Mouse (Mus musculus) hindbrain, embryonic 14.5 days (tissue): ENCODE results near the gene Ldb1. TPM values are rescaled to one million over a fixed set of nuclear protein-coding genes. Genes with fewer than 3 reads are reported as not detected.

Experiments used
- ATAC-seq: fragments of 200-750 bp; cut with Nextera tagmentation; 2 replicates; pipeline ENCODE4 v1.8.0; 2017; ENCODE audit warnings: moderate number of reproducible peaks, mild to moderate bottlenecking, moderate TSS enrichment, moderate library complexity; ENCODE audit not compliant: low FRiP score
- DNase-seq: peaks from one replicate; pipeline ENCODE4 v3.0.0-alpha.2; 2015; ENCODE audit warnings: low spot score
- H3K27ac ChIP-seq: fragments of 300-500 bp; sonication (generic); 2 replicates; pipeline ENCODE4 v1.5.1; 2014; ENCODE audit warnings: mild to moderate bottlenecking, moderate library complexity
- H3K27me3 ChIP-seq: fragments of 300-500 bp; sonication (generic); 2 replicates; pipeline ENCODE4 v1.6.1; 2014; ENCODE audit warnings: mild to moderate bottlenecking, low read length, mixed read lengths; ENCODE audit not compliant: control insufficient read depth, insufficient read depth
- H3K36me3 ChIP-seq: fragments of 300-500 bp; sonication (generic); replicated peaks from 2 replicates; pipeline ENCODE4 v1.6.1; 2014; ENCODE audit not compliant: control insufficient read depth, insufficient read depth
- H3K4me1 ChIP-seq: fragments of 300-500 bp; sonication (generic); replicated peaks from 2 replicates; pipeline ENCODE4 v1.6.1; 2014; ENCODE audit warnings: antibody characterized with exemption, low read length, mixed read lengths; ENCODE audit not compliant: control insufficient read depth, insufficient read depth
- H3K4me2 ChIP-seq: fragments of 300-500 bp; sonication (generic); replicated peaks from 2 replicates; pipeline ENCODE4 v1.6.1; 2014; ENCODE audit warnings: mild to moderate bottlenecking, moderate library complexity
- H3K4me3 ChIP-seq: fragments of 300-500 bp; sonication (generic); replicated peaks from 2 replicates; pipeline ENCODE4 v1.5.1; 2014; ENCODE audit warnings: mild to moderate bottlenecking, low read length
- H3K9ac ChIP-seq: fragments of 300-500 bp; sonication (generic); 2 replicates; pipeline ENCODE4 v1.6.1; 2014
- H3K9me3 ChIP-seq: fragments of 300-500 bp; sonication (generic); 2 replicates; pipeline ENCODE4 v1.6.1; 2016; ENCODE audit warnings: low read length; ENCODE audit not compliant: control insufficient read depth
- WGBS: fragments of 180-500 bp; shearing (Covaris S2); extraction: QIAGEN DNeasy Blood & Tissue Kit; methylation state at CpG from one replicate; pipeline ENCODE4 v1.1.7; 2014; 5-methylcytosine and 5-hydroxymethylcytosine counted together
- polyA plus RNA-seq: library from polyadenylated mRNA; unstranded; fragments of >200 nt; fragmentation: Nextera tagmentation; extraction: Ambion mirVana; gene quantifications from 2 replicates; pipeline ENCODE4 v1.2.1, GENCODE M21; 2014

The Ldb1 gene
- 92.2 and 95.4 TPM in 2 replicates for polyA plus RNA-seq

- Histone ChIP-seq H3K4me1 (peaks cover 56% of the 10 kb centered on the region), H3K4me3 (peak within 1 kb of the TSS; percentile 96), H3K4me2 (peak within 1 kb of the TSS; percentile 73), H3K27ac (peak within 1 kb of the TSS; percentile 93), H3K9ac (peak within 1 kb of the TSS; percentile 97), H3K27me3 (no peaks in the 10 kb centered on the region), H3K9me3 (no peaks in the 10 kb centered on the region), H3K36me3 (no peaks in the 10 kb centered on the region)
- DNase-seq, result peak; percentile 84
- under 1% methylated on average over 80 of the region's 84 CpGs for WGBS
- ATAC-seq, result peak; percentile 74
Measured at GRCm38 (mm10) chr19:46044993-46045695, at the start of gene Ldb1. Gene Ldb1, minus strand, starts transcription at chr19:46045214.

GRCm38 (mm10) chr19:46094144-46094543 is 49.1 kb upstream of the Ldb1 start:
- 95% methylated on average over 2 of the region's 2 CpGs for WGBS
- Histone ChIP-seq H3K27me3 (no peaks in the 10 kb centered on the region), H3K9me3 (no peaks in the 10 kb centered on the region), H3K4me3 (no peak overlapping the region), H3K9ac (no peak overlapping the region), H3K27ac (no peak overlapping the region), H3K4me2 (no peak overlapping the region), H3K4me1 (no peaks in the 10 kb centered on the region), H3K36me3 (no peaks in the 10 kb centered on the region)
- no peak for ATAC-seq
- no peak for DNase-seq

GRCm38 (mm10) chr19:46091641-46092040 is 46.6 kb upstream of the Ldb1 start:
- no peak overlapping the region for H3K9ac ChIP-seq
- 92% methylated on average over 4 of the region's 4 CpGs for WGBS
- no peak overlapping the region for H3K4me3 ChIP-seq
- no peaks in the 10 kb centered on the region for H3K9me3 ChIP-seq
- no peaks in the 10 kb centered on the region for H3K27me3 ChIP-seq
- H3K4me2 ChIP-seq, result no peak overlapping the region
- no peak overlapping the region for H3K27ac ChIP-seq
- DNase-seq (no peak), ATAC-seq (no peak)
- H3K36me3 ChIP-seq, result no peaks in the 10 kb centered on the region
- H3K4me1 ChIP-seq, result no peaks in the 10 kb centered on the region

GRCm38 (mm10) chr19:46087871-46088270 is 42.9 kb upstream of the Ldb1 start:
- WGBS, result 85% methylated on average over 7 of the region's 7 CpGs
- no peak overlapping the region for H3K9ac ChIP-seq
- H3K4me2 ChIP-seq, result no peak overlapping the region
- H3K9me3 ChIP-seq, result no peaks in the 10 kb centered on the region
- H3K27me3 ChIP-seq, result no peaks in the 10 kb centered on the region
- H3K27ac ChIP-seq, result no peak overlapping the region
- DNase-seq (no peak), ATAC-seq (no peak)
- no peak overlapping the region for H3K4me3 ChIP-seq
- H3K4me1 ChIP-seq, result no peaks in the 10 kb centered on the region
- peaks cover 29% of the 10 kb centered on the region for H3K36me3 ChIP-seq

- H3K4me3 ChIP-seq, result no peak overlapping the region
- peaks cover 44% of the 10 kb centered on the region for H3K36me3 ChIP-seq
- DNase-seq (peak; percentile 72), ATAC-seq (no peak)
- no peak overlapping the region for H3K4me2 ChIP-seq
- no peak overlapping the region for H3K9ac ChIP-seq
- H3K27ac ChIP-seq, result no peak overlapping the region
- no peaks in the 10 kb centered on the region for H3K27me3 ChIP-seq
- WGBS, result 53% methylated on average over 3 of the region's 3 CpGs
- no peaks in the 10 kb centered on the region for H3K9me3 ChIP-seq
- H3K4me1 ChIP-seq, result no peaks in the 10 kb centered on the region
Measured at GRCm38 (mm10) chr19:46086337-46086736, 41.3 kb upstream of the Ldb1 start.

GRCm38 (mm10) chr19:46085185-46085584 is 40.2 kb upstream of the Ldb1 start:
- Histone ChIP-seq H3K4me2 (no peak overlapping the region), H3K27me3 (no peaks in the 10 kb centered on the region), H3K9ac (no peak overlapping the region), H3K27ac (no peak overlapping the region), H3K4me3 (no peak overlapping the region), H3K9me3 (no peaks in the 10 kb centered on the region), H3K4me1 (no peaks in the 10 kb centered on the region), H3K36me3 (peaks cover 56% of the 10 kb centered on the region)
- ATAC-seq (no peak), DNase-seq (no peak)
- WGBS, result 95% methylated on average over 8 of the region's 8 CpGs

- Histone ChIP-seq H3K9me3 (no peaks in the 10 kb centered on the region), H3K36me3 (peaks cover 57% of the 10 kb centered on the region), H3K4me2 (no peak overlapping the region), H3K27me3 (no peaks in the 10 kb centered on the region), H3K4me3 (no peak overlapping the region), H3K27ac (no peak overlapping the region), H3K9ac (no peak overlapping the region), H3K4me1 (peaks cover 18% of the 10 kb centered on the region)
- ATAC-seq (no peak), DNase-seq (no peak)
- WGBS, result 77% methylated on average over 3 of the region's 3 CpGs
Measured at GRCm38 (mm10) chr19:46078535-46078934, 33.5 kb upstream of the Ldb1 start.

GRCm38 (mm10) chr19:46075616-46076607 is 30.9 kb upstream of the Ldb1 start, which contains the start of gene Nolc1:
Gene Nolc1, plus strand, starts transcription at chr19:46075863.
- peak; percentile 97 for ATAC-seq
- peak; percentile 100 for DNase-seq
- under 1% methylated on average over 66 of the region's 66 CpGs for WGBS
- H3K4me2 ChIP-seq, result peak within 1 kb of the TSS; percentile 69
- H3K27ac ChIP-seq, result peak within 1 kb of the TSS; percentile 72
- H3K4me3 ChIP-seq, result peak within 1 kb of the TSS; percentile 95
- H3K9ac ChIP-seq, result peak within 1 kb of the TSS; percentile 79
- no peaks in the 10 kb centered on the region for H3K27me3 ChIP-seq
- H3K9me3 ChIP-seq, result no peaks in the 10 kb centered on the region
- H3K4me1 ChIP-seq, result peaks cover 18% of the 10 kb centered on the region
- peaks cover 55% of the 10 kb centered on the region for H3K36me3 ChIP-seq

DNA sequence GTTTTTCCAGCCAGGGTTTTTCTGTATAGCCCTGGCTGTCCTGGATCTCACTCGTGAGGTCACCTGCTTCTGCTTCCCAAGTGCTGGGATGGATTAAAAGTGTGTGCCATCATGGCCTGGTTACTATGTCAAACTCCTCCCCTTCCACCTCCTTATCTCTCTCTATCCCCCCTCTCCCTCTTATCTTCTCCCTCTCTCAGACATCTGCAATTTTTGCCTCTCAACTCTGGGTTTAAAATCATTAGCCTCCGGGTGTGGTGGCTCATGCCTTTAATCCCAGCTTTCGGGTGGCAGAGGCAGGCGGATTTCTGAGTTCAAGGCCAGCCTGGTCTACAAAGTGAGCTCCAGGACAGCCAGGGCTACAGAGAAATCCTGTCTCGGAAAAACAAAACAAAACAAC is 29.3 kb upstream of the Ldb1 start:
- Histone ChIP-seq H3K4me3 (no peak overlapping the region), H3K27me3 (no peaks in the 10 kb centered on the region), H3K36me3 (peaks cover 53% of the 10 kb centered on the region), H3K27ac (no peak overlapping the region), H3K4me1 (peaks cover 18% of the 10 kb centered on the region), H3K4me2 (no peak overlapping the region), H3K9me3 (no peaks in the 10 kb centered on the region), H3K9ac (no peak overlapping the region)
- no peak for ATAC-seq
- WGBS, result 96% methylated on average over 5 of the region's 5 CpGs
- no peak for DNase-seq
